Mouse (Mus musculus) bone marrow, adult 2 months (tissue): ENCODE data around the gene Trim32.

ENCODE experiments used
- CTCF ChIP-seq: fragments of 200-500 bp; IDR thresholded peaks from 2 replicates; pipeline ENCODE4 v1.5.1; 2011; ENCODE audit warnings: low read length, control low read depth; ENCODE audit not compliant: control insufficient read depth, insufficient read depth
- POLR2A ChIP-seq: fragments of 200-500 bp; IDR thresholded peaks from 2 replicates; pipeline ENCODE4 v1.6.1; 2011; ENCODE audit warnings: low read depth, mild to moderate bottlenecking, control low read depth, low read length, borderline replicate concordance; ENCODE audit not compliant: control insufficient read depth

GRCm38 (mm10) chr4:65608112-65608511 is 3.3 kb downstream of the Trim32 start:
- TF ChIP-seq POLR2A = no peak
- TF ChIP-seq CTCF = no peak
